Mouse (Mus musculus): ENCODE data around the gene Wdtc1. TPM values are rescaled to one million over a fixed set of nuclear protein-coding genes. Genes with fewer than 3 reads are reported as not detected.

Gene Wdtc1
- polyA plus RNA-seq, 1 experiment from 2014 or later, result 24.2 TPM

Small RNA genes within 50 kb of the gene (microRNA-seq; reads per million reads assigned to microRNA genes)
- gene Mir5122, result 2.1 reads per million

Other genes starting within 250 kb of the Wdtc1 start
- gene Wasf2, start 223.0 kb downstream of the Wdtc1 start, polyA plus RNA-seq (2016; fragmentation: Nextera tagmentation; extraction: Ambion mirVana), result 43.5 and 50.0 TPM in 2 replicates
- 0.24 and 0.47 TPM in 2 replicates for gene Cd164l2, start 141.3 kb downstream of the Wdtc1 start, polyA plus RNA-seq (2016; fragmentation: Nextera tagmentation; extraction: Ambion mirVana)
- 0.22 and 0.40 TPM in 2 replicates for gene Gpr3, start 140.9 kb downstream of the Wdtc1 start, polyA plus RNA-seq (2016; fragmentation: Nextera tagmentation; extraction: Ambion mirVana)
- 1.9 and 2.8 TPM in 2 replicates for gene Map3k6, start 112.7 kb downstream of the Wdtc1 start, polyA plus RNA-seq (2016; fragmentation: Nextera tagmentation; extraction: Ambion mirVana)
- 1.3 and 1.8 TPM in 2 replicates for gene Sytl1, start 90.4 kb downstream of the Wdtc1 start, polyA plus RNA-seq (2016; fragmentation: Nextera tagmentation; extraction: Ambion mirVana)
- 79.9 and 85.5 TPM in 2 replicates for gene Tmem222, start 75.7 kb downstream of the Wdtc1 start, polyA plus RNA-seq (2016; fragmentation: Nextera tagmentation; extraction: Ambion mirVana)
- 9.0 and 9.2 TPM in 2 replicates for gene Slc9a1, start 16.2 kb upstream of the Wdtc1 start, polyA plus RNA-seq (2016; fragmentation: Nextera tagmentation; extraction: Ambion mirVana)
- gene Tent5b, start 126.7 kb upstream of the Wdtc1 start, polyA plus RNA-seq (2016; fragmentation: Nextera tagmentation; extraction: Ambion mirVana), result 0.13 and 0.60 TPM in 2 replicates
- 1.9 and 2.3 TPM in 2 replicates for gene Trnp1, start 145.1 kb upstream of the Wdtc1 start, polyA plus RNA-seq (2016; fragmentation: Nextera tagmentation; extraction: Ambion mirVana)
- 0.57 and 0.89 TPM in 2 replicates for gene Kdf1, start 165.5 kb upstream of the Wdtc1 start, polyA plus RNA-seq (2016; fragmentation: Nextera tagmentation; extraction: Ambion mirVana)
- 370 and 391 TPM in 2 replicates for gene Nudc, start 192.5 kb upstream of the Wdtc1 start, polyA plus RNA-seq (2016; fragmentation: Nextera tagmentation; extraction: Ambion mirVana)
- not detected in 2 replicates for gene Nr0b2, start 199.9 kb upstream of the Wdtc1 start, polyA plus RNA-seq (2016; fragmentation: Nextera tagmentation; extraction: Ambion mirVana)
- 10.9 and 11.5 TPM in 2 replicates for gene Gpatch3, start 221.3 kb upstream of the Wdtc1 start, polyA plus RNA-seq (2016; fragmentation: Nextera tagmentation; extraction: Ambion mirVana)
- 23.0 and 25.3 TPM in 2 replicates for gene Gpn2, start 230.9 kb upstream of the Wdtc1 start, polyA plus RNA-seq (2016; fragmentation: Nextera tagmentation; extraction: Ambion mirVana)
- gene Sfn, start 248.7 kb upstream of the Wdtc1 start, polyA plus RNA-seq (2016; fragmentation: Nextera tagmentation; extraction: Ambion mirVana), result 6.7 and 9.5 TPM in 2 replicates